ENCODE assay signal across 8 mouse cellular contexts in genomic region chr10:5079945-5080468, GRCm38 (mm10). TPM values are rescaled to one million over a fixed set of nuclear protein-coding genes. Genes with fewer than 3 reads are reported as not detected.
DNase-seq lines count a peak whose midpoint lies in the region; ATAC-seq and TF ChIP-seq lines count a peak whose summit lies in the region.

No protein-coding gene starts in this region.

- H3K9ac ChIP-seq in hindbrain, embryonic 15.5 days, result no peak overlapping the region
- no peak overlapping the region for H3K9ac ChIP-seq in hindbrain, embryonic 11.5 days (ENCODE audit: low read depth, low read length)
- no peak overlapping the region for H3K9ac ChIP-seq in heart, embryonic 13.5 days
- H3K9ac ChIP-seq in stomach, postnatal 0 days (ENCODE audit: low read length), result no peak overlapping the region

- no peaks in the 10 kb centered on the region for H3K27me3 ChIP-seq in hindbrain, embryonic 15.5 days
- no peaks in the 10 kb centered on the region for H3K27me3 ChIP-seq in hindbrain, embryonic 11.5 days (ENCODE audit: control insufficient read depth, insufficient read depth, low read length)
- no peaks in the 10 kb centered on the region for H3K27me3 ChIP-seq in heart, embryonic 13.5 days (replicated peaks)
- H3K27me3 ChIP-seq in stomach, postnatal 0 days (ENCODE audit: control insufficient read depth, insufficient read depth, low read length), result no peaks in the 10 kb centered on the region

- no peak overlapping the region for H3K4me2 ChIP-seq in hindbrain, embryonic 15.5 days
- H3K4me2 ChIP-seq in hindbrain, embryonic 11.5 days (replicated peaks; ENCODE audit: low read depth, low read length), result no peak overlapping the region
- H3K4me2 ChIP-seq in heart, embryonic 13.5 days, result no peak overlapping the region
- H3K4me2 ChIP-seq in stomach, postnatal 0 days (replicated peaks; ENCODE audit: low read depth), result no peak overlapping the region

- 63% methylated on average over 9 of the region's 9 CpGs for WGBS in hindbrain, embryonic 15.5 days
- 84% methylated on average over 9 of the region's 9 CpGs for WGBS in hindbrain, embryonic 11.5 days
- 44% methylated on average over 9 of the region's 9 CpGs for WGBS in heart, embryonic 13.5 days
- WGBS in stomach, postnatal 0 days, result 42% methylated on average over 9 of the region's 9 CpGs

- H3K27ac ChIP-seq in hindbrain, embryonic 15.5 days (replicated peaks), result no peak overlapping the region
- no peak overlapping the region for H3K27ac ChIP-seq in hindbrain, embryonic 11.5 days (ENCODE audit: low read depth, low read length)
- peak overlapping the region; percentile 33; the same call in 1 of the 2 replicates for H3K27ac ChIP-seq in heart, embryonic 13.5 days (replicated peaks)
- peak overlapping the region; percentile 45; the same call in 1 of the 2 replicates for H3K27ac ChIP-seq in stomach, postnatal 0 days (replicated peaks)

- TF ChIP-seq EP300 in stomach, postnatal 0 days (optimal IDR thresholded peaks at IDR 0.05), result no peak

- no peak for DNase-seq in hindbrain, embryonic 11.5 days (ENCODE audit: low spot score)
- DNase-seq in CD4-positive helper T cell, adult 2 months (ENCODE audit: low read depth, low spot score), result peak; percentile 35
- peak; percentile 65 for DNase-seq in brain, adult 2 months (ENCODE audit: low read depth, low spot score)
- peak; percentile 68 to 78 for DNase-seq in kidney, postnatal 4 days
- peak; percentile 20 for DNase-seq in stomach, postnatal 0 days (ENCODE audit: low spot score)

- H3K4me1 ChIP-seq in hindbrain, embryonic 15.5 days (replicated peaks), result 0 out of 2 replicates have a peak, but pooled peaks cover 4% of the 10 kb centered on the region
- no peaks in the 10 kb centered on the region for H3K4me1 ChIP-seq in hindbrain, embryonic 11.5 days (replicated peaks; ENCODE audit: control insufficient read depth, insufficient read depth, low read length)
- peaks cover 8% of the 10 kb centered on the region for H3K4me1 ChIP-seq in heart, embryonic 13.5 days
- no peaks in the 10 kb centered on the region for H3K4me1 ChIP-seq in stomach, postnatal 0 days (replicated peaks; ENCODE audit: control insufficient read depth, insufficient read depth)

- H3K36me3 ChIP-seq in hindbrain, embryonic 15.5 days, result peaks cover 9% of the 10 kb centered on the region; the same call in 1 of the 2 replicates
- H3K36me3 ChIP-seq in hindbrain, embryonic 11.5 days (ENCODE audit: control insufficient read depth, insufficient read depth, low read length), result no peaks in the 10 kb centered on the region
- H3K36me3 ChIP-seq in heart, embryonic 13.5 days, result peaks cover 36% of the 10 kb centered on the region
- H3K36me3 ChIP-seq in stomach, postnatal 0 days (ENCODE audit: control insufficient read depth, insufficient read depth, low read length), result no peaks in the 10 kb centered on the region

- H3K4me3 ChIP-seq in hindbrain, embryonic 15.5 days, result no peak overlapping the region
- H3K4me3 ChIP-seq in hindbrain, embryonic 11.5 days (ENCODE audit: low read depth, low read length), result no peak overlapping the region
- H3K4me3 ChIP-seq in heart, embryonic 13.5 days, result no peak overlapping the region
- H3K4me3 ChIP-seq in stomach, postnatal 0 days (ENCODE audit: low read depth, low read length), result no peak overlapping the region

- no peak for TF ChIP-seq CTCF in stomach, postnatal 0 days (IDR thresholded peaks at IDR 0.05; ENCODE audit: low read depth)

- no peaks in the 10 kb centered on the region for H3K9me3 ChIP-seq in hindbrain, embryonic 15.5 days
- H3K9me3 ChIP-seq in hindbrain, embryonic 11.5 days (ENCODE audit: control insufficient read depth, low read length), result no peaks in the 10 kb centered on the region
- no peaks in the 10 kb centered on the region for H3K9me3 ChIP-seq in heart, embryonic 13.5 days
- no peaks in the 10 kb centered on the region for H3K9me3 ChIP-seq in stomach, postnatal 0 days (ENCODE audit: control insufficient read depth, low read length)

- ATAC-seq in hindbrain, embryonic 15.5 days (ENCODE audit: low FRiP score, low read depth), result 0 out of 2 replicates have a peak, but pooled peaks have one; percentile 61
- ATAC-seq in hindbrain, embryonic 11.5 days (ENCODE audit: low FRiP score), result no peak
- no peak; the same call in 1 of the 2 replicates for ATAC-seq in heart, embryonic 13.5 days (ENCODE audit: extremely low read depth, insufficient number of reproducible peaks, low FRiP score, low TSS enrichment)
- ATAC-seq in stomach, postnatal 0 days (ENCODE audit: low FRiP score, low TSS enrichment), result no peak
- ATAC-seq in monocyte, adult 5-6 weeks (replicated peaks; ENCODE audit: insufficient number of reproducible peaks, low FRiP score, low TSS enrichment, poor library complexity, severe bottlenecking), result no peak

RNA-seq across cellular contexts. Expression of gene Gm10097, which starts 11.0 kb away (rescaled TPM):
- polyA plus RNA-seq in hindbrain, embryonic 15.5 days (2015; fragmentation: Nextera tagmentation; extraction: Ambion mirVana), result 0.10 and 0.14 TPM in 2 replicates
- 0.11 TPM in 1 of 2 replicates, not detected in the other for polyA plus RNA-seq in hindbrain, embryonic 11.5 days (2014; fragmentation: Nextera tagmentation; extraction: Ambion mirVana)
- polyA plus RNA-seq in heart, embryonic 13.5 days (2015; fragmentation: Nextera tagmentation; extraction: Ambion mirVana), result 0.53 and 0.82 TPM in 2 replicates
- 0.06 and 0.07 TPM in 2 replicates for polyA plus RNA-seq in stomach, postnatal 0 days (2015; fragmentation: Nextera tagmentation; extraction: Ambion mirVana)
- total RNA-seq in monocyte, adult 5-6 weeks (2017), result not detected in 3 replicates

Comparison
In these comparisons a context has a peak if more than half of its experiments do, and no peak if none do; other contexts are left out.
1. H3K27ac ChIP-seq: peak in heart, embryonic 13.5 days (single experiment) and stomach, postnatal 0 days (single experiment); none in hindbrain, embryonic 15.5 days (single experiment) and hindbrain, embryonic 11.5 days (single experiment).